Mouse (Mus musculus) mouse trophoblast stem cell (cell line): ENCODE data around the gene Ccdc93.

Experiments
- in situ Hi-C, 2 experiments: fragments of 300-500 bp; cut with MseI, MboI; formaldehyde crosslinking; loops; 2 replicates in 1 of 2; 3 replicates in 1 of 2; pipeline ENCODE4 v1.15.1; 2025

Ccdc93 gene

GRCm38 (mm10) chr1:121430938-121431928 lies at the start of gene Ccdc93:
Gene Ccdc93, plus strand, starts transcription at chr1:121431049.
- in situ Hi-C loops = loop anchor here in 1 of 2 experiments (10.0 kb wide), 1 partner anchor 124 kb away; no protein-coding TSS in a partner anchor

GRCm38 (mm10) chr1:121381562-121381961 lies 49.3 kb upstream of the Ccdc93 start:
- in situ Hi-C loops = no loop called here

- in situ Hi-C loops = no loop called here
Observed at GRCm38 (mm10) chr1:121388312-121388711, 42.5 kb upstream of the Ccdc93 start.

GRCm38 (mm10) chr1:121388732-121389131 lies 42.1 kb upstream of the Ccdc93 start:
- in situ Hi-C loops = no loop called here

- in situ Hi-C loops = no loop called here
Observed at GRCm38 (mm10) chr1:121389574-121389973, 41.3 kb upstream of the Ccdc93 start.

- in situ Hi-C loops = loop anchor here in 1 of 2 experiments (10.0 kb wide), 1 partner anchor 145 kb away; no protein-coding TSS in a partner anchor
Observed at GRCm38 (mm10) chr1:121390003-121390402, 40.8 kb upstream of the Ccdc93 start.

- in situ Hi-C loops = loop anchor here in 1 of 2 experiments (10.0 kb wide), 1 partner anchor 146 kb away; no protein-coding TSS in a partner anchor
Observed at GRCm38 (mm10) chr1:121390421-121390820, 40.4 kb upstream of the Ccdc93 start.

- in situ Hi-C loops = loop anchor here in 1 of 2 experiments (10.0 kb wide), 1 partner anchor 146 kb away; no protein-coding TSS in a partner anchor
Observed at GRCm38 (mm10) chr1:121390855-121391254, 40.0 kb upstream of the Ccdc93 start.

GRCm38 (mm10) chr1:121393117-121393516 lies 37.7 kb upstream of the Ccdc93 start:
- in situ Hi-C loops = loop anchor here in 1 of 2 experiments (10.0 kb wide), 1 partner anchor 148 kb away; no protein-coding TSS in a partner anchor

- in situ Hi-C loops = loop anchor here in 1 of 2 experiments (10.0 kb wide), 1 partner anchor 150 kb away; no protein-coding TSS in a partner anchor
Observed at GRCm38 (mm10) chr1:121394764-121395163, 36.1 kb upstream of the Ccdc93 start.

GRCm38 (mm10) chr1:121396501-121396900 lies 34.3 kb upstream of the Ccdc93 start:
- in situ Hi-C loops = loop anchor here in 1 of 2 experiments (10.0 kb wide), 1 partner anchor 152 kb away; no protein-coding TSS in a partner anchor

- in situ Hi-C loops = loop anchor here in 1 of 2 experiments (10.0 kb wide), 1 partner anchor 153 kb away; no protein-coding TSS in a partner anchor
Observed at GRCm38 (mm10) chr1:121398231-121398630, 32.6 kb upstream of the Ccdc93 start.

GRCm38 (mm10) chr1:121398986-121399881 lies 31.6 kb upstream of the Ccdc93 start:
- in situ Hi-C loops = loop anchor here in 1 of 2 experiments (10.0 kb wide), 1 partner anchor 154 kb away; no protein-coding TSS in a partner anchor

GRCm38 (mm10) chr1:121400243-121400642 lies 30.6 kb upstream of the Ccdc93 start:
- in situ Hi-C loops = loop anchor here in 1 of 2 experiments (5.0 to 25.0 kb wide), 2 partner anchors 153 to 813 kb away; no protein-coding TSS in a partner anchor

GRCm38 (mm10) chr1:121419084-121419483 lies 11.8 kb upstream of the Ccdc93 start:
- in situ Hi-C loops = loop anchor here in 1 of 2 experiments (25.0 kb wide), 1 partner anchor 832 kb away; no protein-coding TSS in a partner anchor

- in situ Hi-C loops = loop anchor here in 1 of 2 experiments (25.0 kb wide), 1 partner anchor 832 kb away; no protein-coding TSS in a partner anchor
Observed at GRCm38 (mm10) chr1:121419569-121420265, 11.1 kb upstream of the Ccdc93 start.

GRCm38 (mm10) chr1:121430183-121430937 lies 489 bp upstream of the Ccdc93 start:
- in situ Hi-C loops = loop anchor here in 1 of 2 experiments (10.0 kb wide), 1 partner anchor 124 kb away; no protein-coding TSS in a partner anchor

GRCm38 (mm10) chr1:121435981-121436380 lies 5.1 kb downstream of the Ccdc93 start:
- in situ Hi-C loops = loop anchor here in 1 of 2 experiments (10.0 kb wide), 1 partner anchor 119 kb away; no protein-coding TSS in a partner anchor
